Mouse (Mus musculus): ENCODE results near the gene Igsf21.

Gene Igsf21

DNA sequence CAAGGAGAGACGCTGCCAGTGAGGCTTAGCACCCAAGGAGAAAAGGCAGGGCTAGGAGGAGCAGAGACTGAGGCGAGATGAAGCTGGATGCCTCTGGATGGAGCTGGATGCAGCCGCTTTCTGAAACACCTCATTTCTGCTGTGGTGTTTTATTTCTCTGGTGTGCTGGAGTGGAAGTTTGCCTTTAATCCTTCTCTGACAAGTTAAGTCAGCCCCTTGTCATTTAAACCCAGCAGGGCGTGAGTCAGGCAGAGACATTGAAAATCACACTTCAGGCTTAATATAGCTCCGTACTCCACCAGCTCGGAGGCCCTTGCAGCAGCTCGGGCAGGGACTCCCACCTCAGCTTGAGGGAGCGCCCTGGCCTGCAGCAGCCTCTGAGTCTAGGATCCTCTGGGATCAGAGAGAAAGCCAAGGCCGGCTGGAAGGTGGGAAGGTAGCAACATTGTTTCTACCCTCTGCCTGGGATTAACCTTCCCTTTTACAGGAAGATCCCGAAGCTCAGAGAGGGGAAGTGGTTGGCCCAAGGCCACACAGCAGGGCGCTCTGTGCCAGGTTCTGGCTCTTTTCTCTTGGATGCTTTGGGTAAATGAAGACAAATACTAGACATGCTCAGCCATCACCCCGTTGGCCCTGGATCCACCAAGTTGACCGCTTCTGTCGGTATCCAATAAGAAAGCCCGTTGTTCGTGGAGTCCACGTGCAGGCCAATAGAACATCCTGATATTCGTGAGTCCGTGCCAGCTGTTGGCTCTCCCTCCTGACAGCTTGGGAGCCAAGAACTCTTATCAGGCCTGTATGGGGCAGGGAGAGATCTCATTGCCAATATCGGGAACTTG, 98.5 kb downstream of the Igsf21 start:
- DNase-seq (ENCODE audit: extremely low read depth, low read depth, low spot score) = no peak

GRCm38 (mm10) chr4:140147079-140147840, 99.3 kb downstream of the Igsf21 start:
- DNase-seq (ENCODE audit: extremely low read depth, low read depth, low spot score) = no peak

DNA sequence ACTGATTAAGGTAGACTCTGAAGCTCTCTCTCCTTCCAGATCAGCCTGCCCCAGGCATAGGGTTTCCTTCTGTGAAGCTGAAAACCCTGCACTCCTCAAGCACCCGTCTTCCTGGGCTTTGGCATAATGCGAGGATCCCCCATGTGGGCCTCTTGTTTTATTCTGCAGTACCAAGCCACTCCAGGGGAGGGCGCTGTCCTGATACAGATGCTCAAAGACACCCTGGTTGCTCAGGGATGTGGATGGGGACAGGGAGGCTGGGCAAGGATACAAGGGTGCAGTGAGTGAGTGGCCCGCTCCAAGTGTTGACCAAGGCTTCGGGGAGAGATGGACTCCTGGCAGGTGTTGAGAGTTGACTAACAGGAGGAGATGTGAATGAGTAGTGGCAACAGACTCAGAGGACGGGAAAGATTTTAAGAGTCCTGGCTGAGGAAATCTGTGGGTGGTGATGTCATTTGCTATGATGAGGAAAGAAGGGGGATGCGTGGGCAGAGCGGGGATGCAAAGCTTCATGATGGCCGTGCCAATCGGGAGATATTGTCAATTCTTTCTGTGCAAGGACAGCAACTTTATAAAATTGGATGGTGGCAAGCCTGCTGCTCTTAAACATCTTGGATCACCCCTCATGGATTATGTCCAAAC, 102.6 kb downstream of the Igsf21 start:
- DNase-seq (ENCODE audit: extremely low read depth, low read depth, low spot score) = no peak

- no peak for DNase-seq (ENCODE audit: extremely low read depth, low read depth, low spot score)
Observed at GRCm38 (mm10) chr4:140143178-140143577, 103.4 kb downstream of the Igsf21 start.

DNA sequence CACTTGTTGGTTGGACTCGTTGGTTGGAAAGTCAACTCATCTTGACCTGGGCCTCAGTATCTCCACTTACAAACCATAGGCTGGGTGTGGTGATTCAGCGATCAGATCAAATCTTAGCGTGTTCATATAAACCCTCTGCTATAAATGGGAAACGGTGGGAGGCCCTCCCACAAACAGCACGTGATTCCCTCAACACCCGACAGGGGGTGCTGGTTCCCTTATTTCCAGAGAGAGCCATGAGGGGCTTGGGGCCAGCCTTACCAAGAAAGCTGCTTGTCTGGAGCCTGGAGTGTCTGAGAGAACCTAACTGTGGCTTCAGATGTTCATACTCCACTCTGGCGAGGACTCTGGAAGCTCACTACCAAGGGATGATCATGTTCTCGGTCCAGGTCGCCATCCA, 106.1 kb downstream of the Igsf21 start:
- no peak for DNase-seq (ENCODE audit: extremely low read depth, low read depth, low spot score)

DNA sequence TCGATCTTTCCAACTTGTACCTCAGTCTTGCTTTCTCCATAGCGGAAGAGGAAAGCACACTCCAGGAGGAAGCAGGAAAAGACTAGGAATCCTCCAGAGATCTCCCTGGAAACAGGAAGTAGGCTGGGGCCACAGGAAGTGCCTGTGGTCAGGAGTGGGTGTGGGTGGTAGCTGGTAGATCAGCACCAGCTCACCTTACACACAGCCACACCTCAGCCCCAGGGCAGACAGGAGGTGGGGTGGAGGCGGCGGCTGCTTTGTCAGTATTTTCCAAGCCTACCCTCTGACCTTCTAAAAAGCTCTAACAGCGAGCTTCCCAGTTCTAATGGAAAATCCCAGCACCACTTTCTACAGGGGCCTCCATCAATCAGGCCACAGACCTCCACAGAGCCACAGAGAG, 107.7 kb downstream of the Igsf21 start:
- DNase-seq (ENCODE audit: extremely low read depth, low read depth, low spot score) = no peak

GRCm38 (mm10) chr4:140131625-140132321, 114.8 kb downstream of the Igsf21 start:
- no peak for DNase-seq (ENCODE audit: extremely low read depth, low read depth, low spot score)

DNA sequence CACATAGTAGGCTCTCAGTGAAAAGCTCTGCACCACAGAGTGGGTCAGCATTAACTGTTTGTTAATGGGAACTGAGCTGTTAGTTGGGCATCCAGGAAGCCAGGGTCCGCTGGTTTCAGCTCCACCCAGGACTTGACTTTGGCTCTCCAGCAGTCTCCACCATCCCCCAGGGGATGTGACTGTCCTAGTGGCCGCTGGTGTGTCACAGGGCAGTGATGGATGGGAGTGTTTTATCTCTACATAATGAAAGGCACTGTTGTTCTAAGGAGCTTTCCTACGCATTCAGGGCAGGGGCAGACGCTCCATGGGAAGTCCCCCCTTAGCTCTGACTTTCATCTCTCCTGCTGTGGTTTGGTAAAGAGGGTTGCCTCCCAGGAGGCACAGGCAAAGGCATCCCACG, 115.4 kb downstream of the Igsf21 start:
- DNase-seq (ENCODE audit: extremely low read depth, low read depth, low spot score) = no peak

DNA sequence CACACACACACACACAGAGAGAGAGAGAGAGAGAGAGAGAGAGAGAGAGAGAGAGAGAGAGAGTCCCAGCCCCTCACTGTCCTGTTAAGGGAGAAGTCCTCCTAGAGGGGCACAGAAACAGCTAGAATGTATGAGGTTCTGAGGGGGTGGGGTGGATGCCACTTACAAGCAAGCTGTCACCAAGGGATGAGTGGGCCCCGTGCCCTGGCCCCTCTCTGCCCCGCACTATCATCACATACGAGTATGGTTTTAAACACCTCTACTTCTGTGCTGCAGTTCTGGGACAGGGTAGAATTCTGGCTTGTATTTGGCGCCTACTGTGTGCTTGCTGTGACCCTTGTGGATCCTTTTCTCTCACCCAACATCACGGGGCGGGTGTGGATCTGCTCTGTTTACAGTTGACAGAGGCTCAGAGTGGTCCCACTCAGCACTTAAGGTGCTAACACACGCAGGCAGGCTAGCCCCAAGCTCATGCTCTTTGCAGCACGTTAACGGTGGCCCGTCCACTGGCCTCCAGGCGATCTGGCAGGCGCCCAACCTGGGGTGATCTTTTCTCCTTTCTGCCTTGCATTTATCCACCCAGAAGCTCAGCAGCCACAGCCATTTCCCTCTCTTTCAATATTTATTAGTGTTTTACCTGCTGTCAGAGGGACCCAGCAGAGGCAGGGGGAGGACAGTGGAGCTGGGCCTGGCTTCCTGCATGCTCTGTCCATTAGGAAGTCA, 116.9 kb downstream of the Igsf21 start:
- DNase-seq (ENCODE audit: extremely low read depth, low read depth, low spot score) = no peak

- DNase-seq (ENCODE audit: extremely low read depth, low read depth, low spot score) = no peak
Observed at GRCm38 (mm10) chr4:140128116-140128515, 118.5 kb downstream of the Igsf21 start.

DNA sequence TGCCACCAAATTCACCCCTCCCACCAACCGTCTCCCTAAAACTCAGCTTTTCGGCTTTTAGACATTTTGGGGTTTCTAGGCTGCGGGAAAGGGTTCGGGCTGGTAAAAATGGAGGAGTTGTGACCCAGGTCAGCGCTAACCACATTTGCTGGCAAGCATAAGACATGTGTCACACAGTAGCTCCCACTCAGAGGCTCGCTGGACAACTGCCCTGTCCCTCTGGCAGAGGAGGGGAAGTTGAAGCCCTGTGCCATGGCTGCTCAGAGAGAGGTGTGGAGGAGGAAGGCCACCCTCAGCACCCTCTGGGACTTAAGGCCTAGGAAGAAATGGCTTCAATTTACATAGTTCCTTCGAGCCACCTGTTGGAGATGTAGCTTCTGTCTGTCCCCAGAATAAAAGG, 120.8 kb downstream of the Igsf21 start:
- DNase-seq (ENCODE audit: extremely low read depth, low read depth, low spot score) = no peak

GRCm38 (mm10) chr4:140122534-140122933, 124.0 kb downstream of the Igsf21 start:
- no peak for DNase-seq (ENCODE audit: extremely low read depth, low read depth, low spot score)

DNA sequence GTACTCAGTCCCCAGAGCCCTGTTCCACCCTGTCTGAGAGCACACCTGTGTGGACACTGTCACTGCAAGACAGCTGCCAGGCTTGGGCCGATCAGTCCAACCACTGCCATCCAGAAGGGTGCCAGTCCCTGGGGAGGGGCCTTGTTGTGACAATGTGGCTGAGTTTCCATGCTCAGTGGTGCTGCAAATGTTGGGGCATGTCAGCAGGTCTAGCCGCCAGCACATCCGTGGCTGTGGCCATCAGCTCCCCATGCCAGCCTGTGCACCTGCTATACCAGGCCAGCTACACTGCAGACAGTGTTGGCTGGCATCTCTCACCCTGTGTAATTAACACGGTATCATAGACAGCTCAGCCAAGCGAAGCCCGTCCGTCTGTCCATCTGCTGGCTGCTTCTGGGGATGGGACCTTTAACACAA, 129.3 kb downstream of the Igsf21 start:
- DNase-seq (ENCODE audit: extremely low read depth, low read depth, low spot score) = no peak

- DNase-seq (ENCODE audit: extremely low read depth, low read depth, low spot score) = no peak
Observed at GRCm38 (mm10) chr4:140115756-140116155, 130.8 kb downstream of the Igsf21 start.

DNA sequence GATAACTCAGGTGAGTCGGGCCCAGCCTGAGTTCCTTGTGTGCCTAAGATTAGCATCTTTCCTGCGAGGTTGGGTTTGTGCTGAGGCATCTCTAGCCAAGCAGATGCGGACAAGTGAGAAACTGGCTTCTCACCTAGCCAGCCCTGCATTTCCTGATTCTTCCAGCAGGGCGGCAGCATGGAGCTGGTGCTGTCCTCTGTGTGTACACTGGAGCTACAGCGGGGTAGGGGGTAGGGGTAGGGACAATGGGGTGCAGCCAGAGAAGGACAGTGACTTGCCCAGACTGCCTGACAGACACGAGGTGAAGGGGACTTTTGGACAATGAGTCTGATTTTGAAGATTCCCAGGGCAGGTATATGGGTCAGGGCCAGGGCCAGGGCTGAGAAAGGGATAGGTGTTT, 131.5 kb downstream of the Igsf21 start:
- DNase-seq (ENCODE audit: extremely low read depth, low read depth, low spot score) = no peak

DNA sequence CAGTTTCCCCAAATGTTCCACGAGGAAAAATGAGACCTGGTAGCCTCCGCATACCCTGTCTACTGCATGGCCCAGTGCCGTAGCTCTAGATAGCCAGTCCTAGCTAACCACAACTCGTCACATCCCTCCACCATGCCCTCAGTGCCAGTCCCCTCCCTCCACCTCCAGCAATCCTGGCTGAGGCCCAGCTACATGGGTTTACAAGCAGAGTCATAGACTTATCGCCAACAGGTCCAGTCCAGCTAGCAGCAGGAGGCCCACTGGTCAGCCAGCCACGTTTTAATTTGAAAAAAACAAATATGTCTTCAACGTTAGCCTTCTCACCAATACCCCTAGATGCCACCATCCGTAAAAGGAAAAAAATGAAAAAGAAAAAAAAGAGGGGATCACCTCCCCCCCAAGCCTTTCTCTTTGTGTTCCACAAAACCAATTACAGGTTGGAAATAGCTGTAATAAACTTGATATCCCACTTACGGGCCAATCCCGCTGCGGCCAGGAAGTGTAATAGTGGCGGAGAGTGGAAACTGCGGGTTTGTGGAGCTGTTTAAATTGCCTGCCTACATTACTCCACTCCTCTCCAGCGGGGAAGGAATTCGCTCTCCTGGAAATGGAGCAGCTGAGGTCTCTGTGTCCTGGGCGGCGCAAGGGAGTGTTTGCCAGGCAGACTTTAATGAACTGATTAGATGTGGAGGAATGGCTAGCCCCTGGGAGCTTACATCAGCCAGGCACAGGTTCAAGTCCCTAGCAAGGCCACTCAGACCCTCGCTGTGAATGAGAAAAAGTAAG, 132.7 kb downstream of the Igsf21 start:
- DNase-seq (ENCODE audit: extremely low read depth, low read depth, low spot score) = no peak

DNA sequence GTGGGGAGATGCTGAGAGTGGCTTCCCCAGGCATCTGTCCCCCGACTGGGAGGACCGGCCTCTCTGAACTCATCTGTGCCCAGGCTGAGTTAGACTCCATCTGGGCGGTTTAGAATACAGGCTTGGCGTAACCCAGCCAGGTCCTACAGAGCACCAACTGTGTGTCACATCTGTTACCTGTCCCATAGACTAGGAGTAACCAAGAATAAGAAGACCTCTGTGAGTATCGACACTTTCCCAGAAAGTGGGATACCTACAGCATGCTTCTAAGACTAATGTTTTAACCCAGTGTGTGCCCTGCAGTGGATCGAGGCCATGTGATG, 137.0 kb downstream of the Igsf21 start:
- DNase-seq (ENCODE audit: extremely low read depth, low read depth, low spot score) = no peak

DNA sequence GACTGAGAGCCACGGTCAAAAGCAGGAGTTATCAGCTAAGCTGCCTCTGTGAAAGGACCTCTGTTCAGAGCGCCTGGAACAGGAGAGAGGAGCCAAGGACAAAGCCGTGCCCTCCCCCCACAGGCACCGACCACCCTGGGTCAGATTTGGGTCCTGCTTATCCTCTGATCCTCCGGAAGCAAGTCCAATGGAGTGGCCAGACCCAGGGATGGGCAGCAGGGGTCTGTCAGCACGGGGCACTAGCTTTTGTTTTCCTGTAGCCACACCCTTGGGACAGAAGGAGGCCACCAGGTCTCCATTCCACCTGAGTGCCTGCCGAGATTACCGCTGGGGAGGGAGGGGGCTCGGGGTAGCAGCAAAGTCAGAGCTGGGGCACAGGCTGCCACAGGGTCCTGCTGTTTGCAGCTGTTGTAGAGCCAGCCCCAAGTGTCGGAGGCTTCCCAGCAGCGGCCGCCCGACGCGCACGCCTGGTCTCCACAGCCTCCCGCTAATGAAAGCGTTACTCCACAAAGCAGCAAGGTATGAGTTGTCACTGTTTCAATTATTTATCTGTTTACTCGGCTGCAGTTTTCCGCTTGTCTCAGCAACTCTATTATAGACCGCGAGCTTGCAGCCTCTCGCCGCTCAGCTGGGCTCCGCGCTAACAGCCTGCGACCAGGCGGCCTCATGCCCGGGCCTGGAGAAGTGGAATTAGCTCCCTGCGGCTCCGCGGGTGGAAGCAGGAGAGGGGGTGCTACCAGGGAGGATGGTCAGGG, 137.5 kb downstream of the Igsf21 start:
- no peak for DNase-seq (ENCODE audit: extremely low read depth, low read depth, low spot score)

DNA sequence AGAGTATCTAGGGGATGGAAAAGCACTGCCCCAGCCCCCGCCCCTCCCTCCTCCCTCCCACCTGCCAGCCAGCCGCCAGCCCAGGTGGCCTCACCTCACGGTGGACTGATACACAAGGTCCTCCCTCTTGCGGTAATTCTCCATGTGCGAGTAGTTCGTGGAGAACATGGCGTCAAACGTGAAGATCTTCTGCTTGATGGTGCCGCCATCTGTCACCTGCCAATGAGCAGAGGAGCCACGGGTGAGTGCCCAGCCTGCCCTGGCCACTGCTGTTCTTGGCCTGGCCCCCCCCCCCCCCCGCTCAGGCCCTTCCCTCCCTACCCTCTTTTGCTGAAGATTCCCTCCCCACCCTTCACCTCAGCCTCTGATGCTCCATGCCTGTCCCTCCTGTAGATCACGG, 139.4 kb downstream of the Igsf21 start:
- DNase-seq (ENCODE audit: extremely low read depth, low read depth, low spot score) = no peak
